In genomic region chr17:56585171-56585821, GRCm38 (mm10) we compare ENCODE assay signal across 8 mouse cellular contexts. TPM values are rescaled to one million over a fixed set of nuclear protein-coding genes. Genes with fewer than 3 reads are reported as not detected.
DNase-seq lines count a peak whose midpoint lies in the region; ATAC-seq and TF ChIP-seq lines count a peak whose summit lies in the region.

No protein-coding gene starts in this region.

- H3K4me2 ChIP-seq in forebrain, postnatal 0 days (ENCODE audit: low read depth) = peak overlapping the region; percentile 59
- H3K4me2 ChIP-seq in lung, embryonic 14.5 days = peak overlapping the region; percentile 89
- H3K4me2 ChIP-seq in neural tube, embryonic 14.5 days (ENCODE audit: low read depth, low read length) = peak overlapping the region; percentile 91

- H3K36me3 ChIP-seq in forebrain, postnatal 0 days (ENCODE audit: insufficient read depth) = peaks cover 61% of the 10 kb centered on the region
- H3K36me3 ChIP-seq in lung, embryonic 14.5 days (ENCODE audit: insufficient read depth) = peaks cover 67% of the 10 kb centered on the region
- H3K36me3 ChIP-seq in neural tube, embryonic 14.5 days (ENCODE audit: control insufficient read depth, insufficient read depth, low read length) = peaks cover 41% of the 10 kb centered on the region

- H3K27ac ChIP-seq in bone marrow, adult 2 months (ENCODE audit: control insufficient read depth, insufficient read depth, low read depth, low read length, poor library complexity) = peak overlapping the region; percentile 97
- H3K27ac ChIP-seq in forebrain, postnatal 0 days (ENCODE audit: low read depth, low read length) = peak overlapping the region; percentile 97
- peak overlapping the region; percentile 93 for H3K27ac ChIP-seq in lung, embryonic 14.5 days (ENCODE audit: low read depth)
- H3K27ac ChIP-seq in neural tube, embryonic 14.5 days (ENCODE audit: low read depth, low read length) = peak overlapping the region; percentile 92

- DNase-seq in layer of hippocampus, postnatal 10 days (ENCODE audit: low spot score in 2 of 2) = peak; percentile 61 to 69
- no peak for DNase-seq in layer of hippocampus, postnatal 14 days (ENCODE audit: low spot score in 2 of 2)
- no peak for DNase-seq in forebrain, postnatal 0 days
- peak; percentile 58 for DNase-seq in lung, embryonic 14.5 days
- no peak for DNase-seq in thymus, postnatal 0 days (ENCODE audit: low spot score)

- WGBS in bone marrow, adult 2 months = under 1% methylated on average over 61 of the region's 61 CpGs
- under 1% methylated on average over 61 of the region's 61 CpGs for WGBS in forebrain, postnatal 0 days
- under 1% methylated on average over 60 of the region's 61 CpGs for WGBS in lung, embryonic 14.5 days
- WGBS in neural tube, embryonic 14.5 days = under 1% methylated on average over 61 of the region's 61 CpGs

- no peak for TF ChIP-seq POLR2A in bone marrow, adult 2 months (IDR thresholded peaks at IDR 0.05; ENCODE audit: borderline replicate concordance, control insufficient read depth, low read depth, low read length)

- no peaks in the 10 kb centered on the region for H3K9me3 ChIP-seq in forebrain, postnatal 0 days (ENCODE audit: low read length)
- no peaks in the 10 kb centered on the region for H3K9me3 ChIP-seq in lung, embryonic 14.5 days (ENCODE audit: low read depth, low read length)
- H3K9me3 ChIP-seq in neural tube, embryonic 14.5 days (ENCODE audit: control insufficient read depth, low read length) = no peaks in the 10 kb centered on the region

- H3K4me1 ChIP-seq in bone marrow, adult 2 months (ENCODE audit: control insufficient read depth, insufficient read depth, low read length) = peaks cover 5% of the 10 kb centered on the region; the same call in 1 of the 2 replicates
- H3K4me1 ChIP-seq in forebrain, postnatal 0 days (ENCODE audit: insufficient read depth) = peaks cover 30% of the 10 kb centered on the region
- H3K4me1 ChIP-seq in lung, embryonic 14.5 days (ENCODE audit: insufficient read depth) = peaks cover 4% of the 10 kb centered on the region
- H3K4me1 ChIP-seq in neural tube, embryonic 14.5 days (ENCODE audit: control insufficient read depth, insufficient read depth, low read length) = peaks cover 43% of the 10 kb centered on the region

- peak overlapping the region; percentile 86 for H3K4me3 ChIP-seq in bone marrow, adult 2 months (replicated peaks; ENCODE audit: control insufficient read depth, low read depth, low read length)
- peak overlapping the region; percentile 86 for H3K4me3 ChIP-seq in forebrain, postnatal 0 days (ENCODE audit: low read depth, low read length)
- peak overlapping the region; percentile 90 for H3K4me3 ChIP-seq in lung, embryonic 14.5 days (ENCODE audit: low read depth, low read length)
- peak overlapping the region; percentile 91 for H3K4me3 ChIP-seq in neural tube, embryonic 14.5 days (ENCODE audit: low read depth, low read length)

- no peak for TF ChIP-seq CTCF in bone marrow, adult 2 months (IDR thresholded peaks at IDR 0.05; ENCODE audit: control insufficient read depth, insufficient read depth, low read length)
- TF ChIP-seq CTCF in forebrain, postnatal 0 days (IDR thresholded peaks at IDR 0.05; ENCODE audit: low read depth) = no peak
- TF ChIP-seq CTCF in lung, embryonic 14.5 days (IDR thresholded peaks at IDR 0.05; ENCODE audit: low read depth) = no peak

- H3K27me3 ChIP-seq in forebrain, postnatal 0 days (ENCODE audit: insufficient read depth, low read length) = no peaks in the 10 kb centered on the region
- H3K27me3 ChIP-seq in lung, embryonic 14.5 days (ENCODE audit: insufficient read depth, low read length) = no peaks in the 10 kb centered on the region
- H3K27me3 ChIP-seq in neural tube, embryonic 14.5 days (ENCODE audit: control insufficient read depth, insufficient read depth, low read length) = no peaks in the 10 kb centered on the region

- H3K9ac ChIP-seq in forebrain, postnatal 0 days = peak overlapping the region; percentile 88
- peak overlapping the region; percentile 79 for H3K9ac ChIP-seq in lung, embryonic 14.5 days
- H3K9ac ChIP-seq in neural tube, embryonic 14.5 days (replicated peaks; ENCODE audit: low read depth, low read length) = peak overlapping the region; percentile 88

- ATAC-seq in forebrain, postnatal 0 days = no peak
- peak; percentile 22 for ATAC-seq in inflammation-experienced regulatory T-cells, adult 6 months
- peak; percentile 7; the same call in 1 of the 2 replicates for ATAC-seq in lung, embryonic 14.5 days (ENCODE audit: insufficient read depth)
- peak; percentile 13 for ATAC-seq in neural tube, embryonic 14.5 days (ENCODE audit: low read depth)

RNA-seq across cellular contexts. Expression of gene Safb, which starts 0.7 kb away (rescaled TPM):
- total RNA-seq in layer of hippocampus, postnatal 10 days (2021) = 100 to 1,000 TPM; 147 to 185 TPM
- total RNA-seq in layer of hippocampus, postnatal 14 days (2021) = 100 to 1,000 TPM; 131 to 147 TPM
- polyA plus RNA-seq in bone marrow, adult 2 months (2011; ENCODE audit: insufficient read depth, insufficient read length, low replicate concordance, missing spikeins) = 94.9 and 178 TPM in 2 replicates
- 56.0 and 71.7 TPM in 2 replicates for total RNA-seq in forebrain, postnatal 0 days (2014; rRNA removed)
- 61.8 and 82.8 TPM in 2 replicates for polyA plus RNA-seq in forebrain, postnatal 0 days (2015; fragmentation: Nextera tagmentation; extraction: Ambion mirVana)
- polyA plus RNA-seq in inflammation-experienced regulatory T-cells, adult 6 months (2017; shearing (Covaris generic)) = 10 to 100 TPM; 36.9 to 55.3 (median 39.7) TPM
- polyA plus RNA-seq in lung, embryonic 14.5 days (2014; fragmentation: Nextera tagmentation; extraction: Ambion mirVana) = 83.1 and 87.9 TPM in 2 replicates
- polyA plus RNA-seq in neural tube, embryonic 14.5 days (2014; fragmentation: Nextera tagmentation; extraction: Ambion mirVana) = 80.9 and 84.8 TPM in 2 replicates
- polyA plus RNA-seq in thymus, postnatal 0 days (2015; fragmentation: Nextera tagmentation; extraction: Ambion mirVana) = 76.0 and 83.6 TPM in 2 replicates

RNA-seq across cellular contexts. Expression of gene Safb2, which starts 0.9 kb away (rescaled TPM):
- 100 to 1,000 TPM; 122 to 141 TPM for total RNA-seq in layer of hippocampus, postnatal 10 days (2021)
- 100 to 1,000 TPM; 127 TPM for total RNA-seq in layer of hippocampus, postnatal 14 days (2021)
- 251 and 400 TPM in 2 replicates for polyA plus RNA-seq in bone marrow, adult 2 months (2011; ENCODE audit: insufficient read depth, insufficient read length, low replicate concordance, missing spikeins)
- total RNA-seq in forebrain, postnatal 0 days (2014; rRNA removed) = 27.2 and 35.1 TPM in 2 replicates
- polyA plus RNA-seq in forebrain, postnatal 0 days (2015; fragmentation: Nextera tagmentation; extraction: Ambion mirVana) = 25.0 and 36.7 TPM in 2 replicates
- polyA plus RNA-seq in inflammation-experienced regulatory T-cells, adult 6 months (2017; shearing (Covaris generic)) = 10 to 100 TPM; 35.0 to 55.9 (median 51.8) TPM
- polyA plus RNA-seq in lung, embryonic 14.5 days (2014; fragmentation: Nextera tagmentation; extraction: Ambion mirVana) = 63.1 and 69.4 TPM in 2 replicates
- 56.2 and 58.4 TPM in 2 replicates for polyA plus RNA-seq in neural tube, embryonic 14.5 days (2014; fragmentation: Nextera tagmentation; extraction: Ambion mirVana)
- 54.7 and 74.6 TPM in 2 replicates for polyA plus RNA-seq in thymus, postnatal 0 days (2015; fragmentation: Nextera tagmentation; extraction: Ambion mirVana)

RNA-seq across cellular contexts. Expression of gene 2410015M20Rik, which starts 24.3 kb away (rescaled TPM):
- total RNA-seq in layer of hippocampus, postnatal 10 days (2021) = 100 to 1,000 TPM; 137 to 175 TPM
- 100 to 1,000 TPM; 151 to 160 TPM for total RNA-seq in layer of hippocampus, postnatal 14 days (2021)
- polyA plus RNA-seq in bone marrow, adult 2 months (2011; ENCODE audit: insufficient read depth, insufficient read length, low replicate concordance, missing spikeins) = 44.0 and 94.1 TPM in 2 replicates
- total RNA-seq in forebrain, postnatal 0 days (2014; rRNA removed) = 66.0 and 124 TPM in 2 replicates
- 208 and 263 TPM in 2 replicates for polyA plus RNA-seq in forebrain, postnatal 0 days (2015; fragmentation: Nextera tagmentation; extraction: Ambion mirVana)
- polyA plus RNA-seq in inflammation-experienced regulatory T-cells, adult 6 months (2017; shearing (Covaris generic)) = 100 to 1,000 TPM; 203 to 308 (median 286) TPM
- polyA plus RNA-seq in lung, embryonic 14.5 days (2014; fragmentation: Nextera tagmentation; extraction: Ambion mirVana) = 198 and 201 TPM in 2 replicates
- polyA plus RNA-seq in neural tube, embryonic 14.5 days (2014; fragmentation: Nextera tagmentation; extraction: Ambion mirVana) = 177 and 190 TPM in 2 replicates
- polyA plus RNA-seq in thymus, postnatal 0 days (2015; fragmentation: Nextera tagmentation; extraction: Ambion mirVana) = 306 and 315 TPM in 2 replicates

RNA-seq across cellular contexts. Expression of gene Rpl36, which starts 27.9 kb away (rescaled TPM):
- total RNA-seq in layer of hippocampus, postnatal 10 days (2021) = 100 to 1,000 TPM; 454 to 456 TPM
- total RNA-seq in layer of hippocampus, postnatal 14 days (2021) = 100 to 1,000 TPM; 403 to 409 TPM
- polyA plus RNA-seq in bone marrow, adult 2 months (2011; ENCODE audit: insufficient read depth, insufficient read length, low replicate concordance, missing spikeins) = 407 and 414 TPM in 2 replicates
- total RNA-seq in forebrain, postnatal 0 days (2014; rRNA removed) = 807 and 1,399 TPM in 2 replicates
- 1,145 and 1,575 TPM in 2 replicates for polyA plus RNA-seq in forebrain, postnatal 0 days (2015; fragmentation: Nextera tagmentation; extraction: Ambion mirVana)
- 1,000 to 10,000 TPM; 2,478 to 5,003 (median 4,913) TPM for polyA plus RNA-seq in inflammation-experienced regulatory T-cells, adult 6 months (2017; shearing (Covaris generic))
- 2,014 and 2,172 TPM in 2 replicates for polyA plus RNA-seq in lung, embryonic 14.5 days (2014; fragmentation: Nextera tagmentation; extraction: Ambion mirVana)
- 1,033 and 1,098 TPM in 2 replicates for polyA plus RNA-seq in neural tube, embryonic 14.5 days (2014; fragmentation: Nextera tagmentation; extraction: Ambion mirVana)
- polyA plus RNA-seq in thymus, postnatal 0 days (2015; fragmentation: Nextera tagmentation; extraction: Ambion mirVana) = 2,991 and 3,020 TPM in 2 replicates

RNA-seq across cellular contexts. Expression of gene Gm20219, which starts 31.1 kb away (rescaled TPM):
- 1 to 10 TPM; 1.5 to 1.7 TPM for total RNA-seq in layer of hippocampus, postnatal 10 days (2021)
- 1 to 10 TPM; 1.9 to 2.1 TPM for total RNA-seq in layer of hippocampus, postnatal 14 days (2021)
- polyA plus RNA-seq in bone marrow, adult 2 months (2011; ENCODE audit: insufficient read depth, insufficient read length, low replicate concordance, missing spikeins) = 2.6 and 4.0 TPM in 2 replicates
- 0.33 TPM in 1 of 2 replicates, not detected in the other for total RNA-seq in forebrain, postnatal 0 days (2014; rRNA removed)
- 0.29 and 0.40 TPM in 2 replicates for polyA plus RNA-seq in forebrain, postnatal 0 days (2015; fragmentation: Nextera tagmentation; extraction: Ambion mirVana)
- 1 to 10 TPM in 2 of 3 experiments, under 1 TPM in 1; 0.67 to 4.4 (median 3.5) TPM for polyA plus RNA-seq in inflammation-experienced regulatory T-cells, adult 6 months (2017; shearing (Covaris generic))
- polyA plus RNA-seq in lung, embryonic 14.5 days (2014; fragmentation: Nextera tagmentation; extraction: Ambion mirVana) = 1.4 and 1.6 TPM in 2 replicates
- 1.5 and 1.9 TPM in 2 replicates for polyA plus RNA-seq in neural tube, embryonic 14.5 days (2014; fragmentation: Nextera tagmentation; extraction: Ambion mirVana)
- polyA plus RNA-seq in thymus, postnatal 0 days (2015; fragmentation: Nextera tagmentation; extraction: Ambion mirVana) = 0.98 and 1.7 TPM in 2 replicates

Comparison
In these comparisons a context has a peak if more than half of its experiments do, and no peak if none do; other contexts are left out.
1. DNase-seq: peak in layer of hippocampus, postnatal 10 days (2 of 2) and lung, embryonic 14.5 days (single experiment); none in layer of hippocampus, postnatal 14 days (0 of 2), forebrain, postnatal 0 days (single experiment) and thymus, postnatal 0 days (single experiment).
2. Peak in every context shown above with its lines, with median percentiles within 50 percentile points of each other: H3K27ac ChIP-seq, H3K4me3 ChIP-seq, H3K4me2 ChIP-seq and H3K9ac ChIP-seq.